Mouse (Mus musculus) forebrain, embryonic 10.5 days (tissue): ENCODE measurements at regions not wholly inside any gene's neighbourhood (a gene's known extent, or its start where the extent isn't known, plus 50 kb on each side); places are given as distances from the start of the nearest gene placed in this dataset.

Experiments used
- DNase-seq: peaks from one replicate; pipeline ENCODE4 v3.0.0-alpha.2; 2017; ENCODE audit warnings: low spot score; ENCODE audit errors: extremely low spot score
- H3K27ac ChIP-seq: fragments of 300-500 bp; sonication (generic); 2 replicates; pipeline ENCODE4 v1.5.1; 2016; ENCODE audit warnings: mild to moderate bottlenecking
- H3K27me3 ChIP-seq: fragments of 300-500 bp; sonication (generic); 2 replicates; pipeline ENCODE4 v1.6.1; 2016; ENCODE audit warnings: mild to moderate bottlenecking; ENCODE audit not compliant: poor library complexity, severe bottlenecking
- H3K36me3 ChIP-seq: fragments of 300-500 bp; sonication (generic); replicated peaks from 2 replicates; pipeline ENCODE4 v1.6.1; 2016; ENCODE audit warnings: mild to moderate bottlenecking, moderate library complexity
- H3K4me1 ChIP-seq: fragments of 300-500 bp; sonication (generic); 2 replicates; pipeline ENCODE4 v1.6.1; 2016
- H3K4me3 ChIP-seq: fragments of 300-500 bp; sonication (generic); 2 replicates; pipeline ENCODE4 v1.5.1; 2016; ENCODE audit warnings: mild to moderate bottlenecking, moderate library complexity
- H3K9me3 ChIP-seq: fragments of 300-500 bp; sonication (generic); 2 replicates; pipeline ENCODE4 v1.6.1; 2016; ENCODE audit warnings: mild to moderate bottlenecking, moderate library complexity
- WGBS: fragments of 180-500 bp; shearing (Covaris S2); methylation state at CpG from one replicate; pipeline ENCODE4 v1.1.7; 2016; 5-methylcytosine and 5-hydroxymethylcytosine counted together

DNA sequence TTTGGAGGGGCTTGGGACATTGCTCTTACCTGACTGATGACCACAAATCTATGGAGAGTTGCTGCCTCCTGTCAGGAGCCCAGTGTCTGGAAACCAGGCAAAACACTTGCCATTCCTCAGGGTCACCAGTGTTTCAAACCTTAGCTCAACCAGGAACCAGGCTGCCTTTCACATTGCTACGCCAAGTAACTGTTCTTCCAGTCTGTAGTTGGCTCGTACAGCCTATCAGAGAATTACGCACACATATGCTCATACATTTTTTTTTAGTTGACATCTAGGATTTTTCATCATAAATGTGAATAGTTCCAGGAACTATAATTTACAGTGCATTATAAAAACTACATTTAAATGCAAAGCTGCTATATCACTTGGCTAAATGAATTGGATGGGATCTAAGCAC is 818.9 kb upstream of the Tenm4 start:
- DNase-seq = no peak
- H3K9me3 ChIP-seq = no peaks in the 10 kb centered on the region
- no peaks in the 10 kb centered on the region for H3K36me3 ChIP-seq
- no peaks in the 10 kb centered on the region for H3K27me3 ChIP-seq
- H3K4me1 ChIP-seq = peaks cover 18% of the 10 kb centered on the region
- no peak overlapping the region for H3K4me3 ChIP-seq
- WGBS = 87% methylated on average over 3 of the region's 3 CpGs
- H3K27ac ChIP-seq = no peak overlapping the region

GRCm38 (mm10) chr7:95354991-95355390 is 816.1 kb upstream of the Tenm4 start:
- no peaks in the 10 kb centered on the region for H3K36me3 ChIP-seq
- peaks cover 17% of the 10 kb centered on the region for H3K4me1 ChIP-seq
- WGBS = 68% methylated on average over 2 of the region's 2 CpGs
- DNase-seq = no peak
- no peaks in the 10 kb centered on the region for H3K27me3 ChIP-seq
- no peak overlapping the region for H3K27ac ChIP-seq
- H3K9me3 ChIP-seq = no peaks in the 10 kb centered on the region
- H3K4me3 ChIP-seq = no peak overlapping the region

- Histone ChIP-seq H3K4me1 (no peaks in the 10 kb centered on the region), H3K4me3 (no peak overlapping the region), H3K27me3 (no peaks in the 10 kb centered on the region), H3K36me3 (no peaks in the 10 kb centered on the region), H3K9me3 (no peaks in the 10 kb centered on the region), H3K27ac (no peak overlapping the region)
- 40% methylated on average over 4 of the region's 4 CpGs for WGBS
- no peak for DNase-seq
Measured at GRCm38 (mm10) chr7:95358732-95359131, 812.3 kb upstream of the Tenm4 start.

DNA sequence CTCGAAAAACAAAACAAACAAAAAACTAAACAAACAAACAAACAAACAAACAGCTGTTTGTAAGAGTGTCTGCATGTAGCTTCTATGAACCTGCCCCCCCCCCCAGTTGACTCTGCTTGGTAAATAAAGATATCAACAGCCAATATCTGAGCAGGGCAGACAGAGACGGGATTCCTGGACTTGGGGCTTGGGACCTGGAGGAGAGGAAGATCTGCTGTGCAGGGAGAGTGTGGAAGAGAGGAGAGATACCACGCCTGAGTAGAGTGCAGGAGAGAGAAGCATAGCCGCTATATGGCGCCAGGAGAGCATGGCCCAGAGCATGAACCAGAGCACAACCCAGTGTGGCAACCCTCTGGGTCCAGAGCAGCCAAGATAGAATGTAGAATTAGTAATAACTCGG is 811.9 kb upstream of the Tenm4 start:
- no peaks in the 10 kb centered on the region for H3K27me3 ChIP-seq
- 87% methylated on average over 6 of the region's 6 CpGs for WGBS
- DNase-seq = no peak
- H3K4me3 ChIP-seq = no peak overlapping the region
- no peaks in the 10 kb centered on the region for H3K36me3 ChIP-seq
- H3K27ac ChIP-seq = no peak overlapping the region
- H3K4me1 ChIP-seq = no peaks in the 10 kb centered on the region
- no peaks in the 10 kb centered on the region for H3K9me3 ChIP-seq
